Mouse (Mus musculus) gastrocnemius, adult 2 months (tissue): ENCODE measurements at regions not wholly inside any gene's neighbourhood (a gene's known extent, or its start where the extent isn't known, plus 50 kb on each side); places are given as distances from the start of the nearest gene placed in this dataset.

ENCODE experiments used
- DNase-seq: peaks from one replicate; pipeline ENCODE4 v3.0.0; 2022
- H3K27ac ChIP-seq: fragments of 200-600 bp; 2 replicates; pipeline ENCODE4 v1.8.1; 2022; ENCODE audit warnings: mild to moderate bottlenecking
- H3K4me3 ChIP-seq: fragments of 200-600 bp; 2 replicates; pipeline ENCODE4 v1.8.1; 2022; ENCODE audit warnings: mild to moderate bottlenecking, moderate library complexity
- CTCF ChIP-seq: fragments of 200-600 bp; IDR thresholded peaks from 2 replicates; pipeline ENCODE4 v1.8.1; 2022; ENCODE audit warnings: antibody characterized with exemption, mild to moderate bottlenecking, moderate library complexity
- intact Hi-C: fragments of 180-260 bp; cut with DNase I; formaldehyde crosslinking; loops from one replicate; pipeline ENCODE4 v1.15.1; 2025

DNA sequence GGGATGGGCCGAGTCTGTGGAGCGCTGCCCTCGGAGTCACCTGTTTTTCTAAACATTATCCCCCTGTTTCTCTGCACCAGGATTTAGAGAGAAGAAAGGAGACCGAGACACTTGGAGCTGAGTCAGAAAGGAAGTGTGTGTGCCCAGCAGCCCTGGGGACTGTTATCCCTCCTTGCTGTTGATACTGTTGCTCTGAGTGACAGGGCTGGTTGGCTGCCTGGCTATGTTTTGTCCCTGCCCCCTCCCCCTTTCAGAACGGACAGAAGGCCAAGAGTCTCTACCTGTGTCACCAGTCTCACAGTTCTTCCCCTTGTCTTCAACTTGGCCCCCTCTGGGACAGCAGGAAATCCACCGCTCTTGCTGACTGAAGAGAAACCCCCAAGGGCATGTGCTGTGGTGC is 93.4 kb upstream of the Zfp703 start:
- Histone ChIP-seq H3K4me3 (no peak overlapping the region), H3K27ac (no peak overlapping the region)
- intact Hi-C loops, result no loop called here
- TF ChIP-seq CTCF, result no peak
- DNase-seq, result no peak

DNA sequence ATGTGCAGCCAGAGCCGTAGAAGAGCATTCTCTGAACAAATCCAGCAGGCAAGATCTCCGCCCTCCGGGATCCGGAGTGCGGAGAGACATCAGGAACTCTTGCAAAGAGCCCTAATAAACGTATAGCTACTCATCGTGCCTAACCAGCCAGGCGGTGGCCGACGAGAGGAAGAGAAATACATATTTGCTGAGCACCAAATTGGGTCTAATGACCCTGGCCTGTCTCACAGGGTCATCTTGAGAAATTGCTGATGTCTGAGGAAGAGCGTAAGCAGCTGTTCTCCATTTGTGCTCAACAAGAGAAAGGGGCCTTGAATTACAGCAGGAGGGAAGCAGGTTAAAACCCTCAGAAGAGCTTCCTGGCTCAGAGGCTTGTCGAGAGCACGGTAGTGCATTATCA is 92.8 kb upstream of the Zfp703 start:
- H3K27ac ChIP-seq, result no peak overlapping the region
- no peak overlapping the region for H3K4me3 ChIP-seq
- TF ChIP-seq CTCF, result no peak
- no peak for DNase-seq
- intact Hi-C loops, result no loop called here

DNA sequence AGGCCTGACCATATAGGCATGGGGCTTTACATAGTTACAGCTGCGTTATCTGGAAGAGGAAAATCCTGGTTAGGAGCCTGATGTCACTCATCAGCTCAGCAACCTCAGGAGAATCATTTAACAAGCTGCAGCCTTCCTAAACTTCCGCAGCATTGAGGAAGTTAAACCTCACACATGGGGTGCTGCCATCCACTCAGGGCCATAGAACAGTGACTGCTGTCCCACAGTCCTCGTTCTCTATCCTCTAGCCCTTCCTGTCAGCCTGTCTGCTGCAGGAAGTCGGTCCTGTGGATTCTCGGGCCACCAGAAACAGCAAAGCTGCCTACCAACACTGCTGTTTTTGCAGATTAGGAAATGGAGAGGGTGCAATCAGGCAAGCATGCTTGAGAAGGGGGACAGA is 91.8 kb upstream of the Zfp703 start:
- intact Hi-C loops, result no loop called here
- no peak for DNase-seq

DNA sequence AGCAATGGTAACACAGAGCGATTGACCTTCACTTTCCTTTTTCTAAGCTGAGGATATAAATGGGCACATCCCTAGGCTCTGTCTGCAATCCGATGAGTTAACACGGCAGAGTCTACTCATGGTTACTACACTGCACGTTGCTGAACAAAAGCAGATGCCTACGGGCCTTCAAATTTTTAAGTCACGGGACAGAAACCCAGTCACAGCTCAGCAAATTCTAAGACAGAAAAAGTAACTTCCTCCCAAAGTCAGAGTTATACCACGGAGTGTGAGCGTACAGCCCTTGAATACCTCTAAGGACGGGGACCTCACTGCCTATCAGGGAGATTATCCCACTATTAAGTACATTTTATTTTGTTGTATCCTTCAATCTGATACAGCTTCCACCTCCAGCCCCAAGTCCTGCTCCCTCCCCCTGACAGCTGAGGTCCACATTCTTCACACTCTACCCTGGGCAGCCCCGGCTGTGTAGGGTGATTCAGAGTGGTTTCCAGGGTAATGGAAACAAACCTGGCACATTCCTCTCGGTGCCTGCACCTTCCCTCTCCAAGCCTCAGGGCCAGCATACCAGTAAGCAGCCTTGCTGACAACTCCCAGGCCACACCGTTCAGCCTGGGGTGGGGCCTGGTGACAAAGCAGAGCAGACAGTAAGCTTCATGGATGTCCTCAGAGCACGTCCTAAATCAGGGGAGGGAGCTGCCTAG is 90.2 kb upstream of the Zfp703 start:
- DNase-seq, result no peak
- H3K27ac ChIP-seq, result no peak overlapping the region
- no peak overlapping the region for H3K4me3 ChIP-seq
- no peak for TF ChIP-seq CTCF
- intact Hi-C loops, result no loop called here

More for the DNA sequence above, 91.8 kb upstream of the Zfp703 start:
- Histone ChIP-seq H3K4me3 (no peak overlapping the region), H3K27ac (no peak overlapping the region)
- no peak for TF ChIP-seq CTCF

DNA sequence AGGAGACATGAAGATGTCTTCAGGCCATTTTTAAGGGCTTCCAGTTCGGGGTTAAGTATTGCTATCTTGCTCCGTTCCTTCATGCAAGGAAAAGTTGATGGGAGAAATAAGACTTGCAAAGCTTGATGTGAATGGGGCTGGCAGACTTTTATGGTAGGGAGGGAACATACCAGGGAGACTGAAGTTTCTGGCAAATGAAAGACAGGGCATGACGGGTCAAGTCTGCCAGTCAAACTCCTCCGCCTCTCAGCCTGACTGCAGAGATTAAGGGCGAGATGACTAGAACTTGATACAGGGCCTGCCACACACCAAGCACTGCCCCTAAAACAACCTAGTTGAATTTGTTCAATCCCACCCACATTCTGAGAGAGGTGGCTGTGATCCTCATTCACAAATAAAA is 89.6 kb upstream of the Zfp703 start:
- Histone ChIP-seq H3K4me3 (no peak overlapping the region), H3K27ac (no peak overlapping the region)
- DNase-seq, result no peak
- intact Hi-C loops, result no loop called here
- no peak for TF ChIP-seq CTCF

DNA sequence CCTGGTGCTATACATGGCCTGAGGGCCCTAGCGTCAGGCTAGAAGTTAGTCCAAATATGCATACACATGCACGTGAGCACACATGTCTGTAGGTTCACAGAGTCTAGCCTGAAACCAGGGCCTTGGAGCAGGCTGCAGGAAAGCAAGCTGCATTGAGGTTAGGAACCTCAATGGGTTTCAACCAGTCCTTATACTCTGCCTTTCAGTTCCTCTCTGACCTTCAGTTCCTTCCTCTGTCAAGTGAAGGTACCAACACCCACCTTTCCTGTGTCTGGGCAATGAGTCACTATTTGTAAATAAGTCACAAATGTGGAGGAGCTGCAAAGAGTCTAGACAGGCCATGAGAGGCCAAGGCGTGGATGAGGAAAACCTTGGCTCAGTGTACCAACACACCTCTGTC is 89.1 kb upstream of the Zfp703 start:
- TF ChIP-seq CTCF, result no peak
- DNase-seq, result no peak
- H3K27ac ChIP-seq, result no peak overlapping the region
- no peak overlapping the region for H3K4me3 ChIP-seq
- intact Hi-C loops, result no loop called here

DNA sequence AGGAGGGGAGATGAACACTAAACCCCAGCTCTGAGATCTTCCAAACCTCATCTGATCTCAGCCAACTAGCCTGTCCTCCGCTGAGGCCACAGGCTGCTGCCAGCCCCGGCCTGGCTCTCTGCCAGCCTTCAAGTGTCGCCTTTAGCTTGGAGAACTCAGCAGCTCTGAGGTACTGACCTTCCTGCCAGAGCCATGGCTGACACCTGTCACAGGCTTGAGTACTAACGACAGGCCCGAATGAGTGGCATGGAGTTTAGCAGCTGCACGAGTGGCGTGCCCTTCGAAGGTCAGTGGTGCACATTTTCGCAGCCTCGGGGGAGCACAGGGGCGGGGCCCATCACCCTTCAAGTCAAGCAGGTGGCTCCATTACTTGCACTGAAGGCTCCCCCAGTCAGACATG is 85.2 kb upstream of the Zfp703 start:
- TF ChIP-seq CTCF, result no peak
- intact Hi-C loops, result loop anchor here (5.0 kb wide), 4 partner anchors 50 to 145 kb away; partner anchors contain the start of gene Zfp703
- H3K27ac ChIP-seq, result peak overlapping the region; percentile 67

DNA sequence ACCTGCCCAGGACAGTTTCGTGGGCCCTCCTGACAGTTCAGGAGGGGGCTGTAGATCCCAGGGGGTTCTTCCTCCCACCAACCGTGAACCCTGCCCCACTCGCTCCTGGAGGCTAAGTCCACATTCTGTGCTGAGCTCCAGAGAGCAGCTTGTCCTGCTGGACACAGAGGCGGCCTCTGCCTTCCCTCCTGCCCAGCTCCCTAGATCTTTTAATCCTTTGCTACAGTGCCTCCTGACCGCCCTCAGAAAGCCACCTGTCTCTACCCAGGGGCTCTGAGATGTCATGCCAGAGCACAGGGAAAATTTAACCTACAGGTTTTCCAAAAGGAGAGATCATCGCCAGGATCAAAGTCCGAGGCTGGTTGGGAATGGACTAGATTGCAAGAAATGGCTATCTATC is 84.7 kb upstream of the Zfp703 start:
- intact Hi-C loops, result loop anchor here (5.0 kb wide), 4 partner anchors 50 to 145 kb away; partner anchors contain the start of gene Zfp703

More for the DNA sequence above, 85.2 kb upstream of the Zfp703 start:
- DNase-seq, result peak; percentile 93
- H3K4me3 ChIP-seq, result no peak overlapping the region

DNA sequence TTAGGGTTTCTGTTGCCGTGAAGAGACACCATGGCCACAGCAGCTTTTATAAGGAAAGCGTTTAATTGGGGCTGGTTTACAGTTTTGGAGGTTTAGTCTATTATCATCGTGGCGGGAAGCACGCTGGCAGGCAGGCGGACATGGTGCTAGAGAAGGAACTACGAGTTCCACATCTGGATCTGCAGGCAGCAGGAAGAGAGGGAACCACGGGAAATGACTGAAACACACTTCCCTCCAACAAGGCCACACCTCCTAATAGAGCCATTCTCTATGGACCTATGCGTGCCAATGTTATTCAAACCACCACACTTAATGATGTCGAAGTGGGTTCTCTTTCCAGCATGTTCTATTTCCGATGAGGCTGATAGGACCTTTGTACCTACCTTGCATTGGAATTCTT is 81.3 kb upstream of the Zfp703 start:
- DNase-seq, result no peak
- no peak overlapping the region for H3K4me3 ChIP-seq
- TF ChIP-seq CTCF, result no peak
- H3K27ac ChIP-seq, result no peak overlapping the region
- intact Hi-C loops, result no loop called here

More for the DNA sequence above, 84.7 kb upstream of the Zfp703 start:
- no peak for TF ChIP-seq CTCF
- Histone ChIP-seq H3K27ac (peak overlapping the region; percentile 67; the same call in 1 of the 2 replicates), H3K4me3 (no peak overlapping the region)
- no peak for DNase-seq

DNA sequence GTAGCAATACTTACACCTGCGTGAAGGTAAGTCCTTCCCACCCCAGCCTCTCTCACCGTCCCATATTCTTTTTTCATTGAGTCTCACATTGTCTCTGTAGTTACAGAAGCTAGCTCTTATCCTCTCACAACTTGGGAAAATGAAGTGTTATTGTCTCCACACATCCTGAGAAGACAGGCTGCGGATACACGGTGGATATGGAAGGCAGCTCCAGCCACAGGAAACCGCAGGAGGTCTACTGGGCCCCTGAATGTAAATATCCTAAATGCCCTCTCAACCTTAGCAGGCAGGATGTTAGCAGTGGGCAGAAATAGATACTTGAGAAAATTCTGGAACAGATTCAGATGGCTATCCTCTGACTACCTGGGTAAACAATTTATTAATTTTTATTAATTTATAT is 73.8 kb upstream of the Zfp703 start:
- Histone ChIP-seq H3K4me3 (no peak overlapping the region), H3K27ac (no peak overlapping the region)
- no peak for DNase-seq
- TF ChIP-seq CTCF, result no peak
- intact Hi-C loops, result no loop called here

DNA sequence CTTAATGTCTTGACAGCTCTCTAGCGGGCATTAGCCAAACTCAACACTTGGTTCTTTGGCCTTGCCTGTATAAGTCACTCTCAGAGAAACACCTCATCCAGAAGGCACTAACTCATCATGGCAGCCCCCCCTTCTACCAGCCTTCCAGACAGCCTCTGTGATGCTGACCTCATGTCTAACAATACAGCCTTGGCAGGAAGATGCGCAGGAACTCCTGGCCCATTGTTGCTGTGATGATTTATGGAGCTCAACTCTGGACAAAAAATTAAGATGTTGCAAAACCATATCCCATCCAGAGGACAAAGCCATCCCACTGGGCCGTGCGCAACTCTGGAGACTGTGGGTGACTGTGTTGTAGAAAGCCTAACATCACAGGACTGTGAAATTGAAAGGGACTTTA is 70.9 kb upstream of the Zfp703 start:
- intact Hi-C loops, result no loop called here
- no peak overlapping the region for H3K27ac ChIP-seq
- TF ChIP-seq CTCF, result no peak
- no peak for DNase-seq
- H3K4me3 ChIP-seq, result no peak overlapping the region

DNA sequence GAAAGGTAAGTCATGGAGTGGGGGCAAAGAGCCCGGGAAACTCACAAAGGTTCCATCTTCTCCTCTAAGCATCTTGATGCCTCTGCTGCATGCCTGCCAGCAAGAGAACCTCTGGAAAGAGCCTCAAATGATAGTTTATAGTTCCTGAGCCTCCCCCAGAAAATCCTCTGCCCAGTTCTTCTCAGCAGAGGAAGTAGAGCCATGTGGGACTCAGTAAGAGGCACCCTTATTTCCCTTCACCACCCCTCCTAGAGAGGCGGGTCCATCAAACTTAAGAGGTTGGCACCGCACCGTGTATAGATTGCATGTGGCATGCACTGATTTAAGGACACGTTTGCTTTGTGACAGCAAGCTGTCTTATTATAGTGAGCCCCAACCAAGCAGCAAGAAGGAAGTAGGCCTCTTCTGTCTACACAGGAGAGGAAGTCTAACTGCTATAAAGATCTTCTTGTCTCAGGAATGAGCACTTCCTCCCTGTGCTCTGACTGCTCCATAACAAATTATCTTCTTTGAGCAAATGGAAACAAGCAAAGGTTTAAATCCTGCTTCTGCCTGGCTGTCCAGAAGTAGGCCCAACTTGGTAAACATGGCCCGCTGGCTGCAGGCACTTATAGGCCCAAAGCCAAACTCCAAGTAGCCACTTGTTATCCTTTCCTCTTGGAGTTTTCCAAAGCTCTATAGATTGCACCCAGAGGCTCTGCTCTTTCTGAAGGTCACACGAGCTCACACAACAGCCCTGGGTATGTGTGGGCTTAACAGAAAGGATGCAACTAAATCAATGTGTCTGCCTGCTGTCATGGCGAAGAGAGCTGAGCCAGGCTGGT is 69.6 kb upstream of the Zfp703 start:
- no peak for TF ChIP-seq CTCF
- H3K27ac ChIP-seq, result no peak overlapping the region
- intact Hi-C loops, result no loop called here
- no peak for DNase-seq
- no peak overlapping the region for H3K4me3 ChIP-seq

DNA sequence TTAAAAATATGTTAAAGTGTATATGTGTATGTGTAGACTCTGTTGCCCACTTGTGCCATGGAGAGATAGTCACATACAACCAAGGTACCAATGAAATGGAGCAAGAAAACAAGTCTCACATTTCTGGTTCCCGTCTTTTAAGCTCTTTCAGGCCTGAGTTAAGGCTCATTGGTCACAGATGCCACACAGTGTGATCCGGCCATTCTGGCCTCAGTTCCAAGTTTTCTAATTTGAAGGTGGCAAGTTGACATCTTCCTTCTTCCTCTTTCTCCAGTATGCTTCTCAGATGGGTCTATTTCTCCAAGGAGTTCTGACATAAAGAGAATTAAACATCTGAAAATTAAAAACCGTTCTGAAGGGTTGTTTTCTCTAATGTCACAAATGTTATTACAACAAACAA is 66.9 kb upstream of the Zfp703 start:
- TF ChIP-seq CTCF, result no peak
- intact Hi-C loops, result no loop called here
- DNase-seq, result no peak
- no peak overlapping the region for H3K4me3 ChIP-seq
- H3K27ac ChIP-seq, result no peak overlapping the region
